Mouse (Mus musculus) liver, embryonic 14.5 days (tissue): ENCODE data around the gene Kif5c.

Source experiments
- CTCF ChIP-seq: IDR thresholded peaks from 2 replicates; pipeline ENCODE4 v1.5.1; 2016; ENCODE audit warnings: antibody characterized with exemption, low read depth, control low read depth
- EP300 ChIP-seq: IDR thresholded peaks from 2 replicates; pipeline ENCODE4 v1.6.1; 2016; ENCODE audit warnings: antibody characterized with exemption, low read depth

GRCm38 (mm10) chr2:49630636-49631035 is 11.5 kb downstream of the Kif5c start:
- TF ChIP-seq CTCF (no peak), EP300 (no peak)
